Mouse (Mus musculus) retina, postnatal 1 day (tissue): ENCODE data around the gene Nek2.

ENCODE experiments used
- DNase-seq: peaks from one replicate; pipeline ENCODE4 v3.0.0-alpha.2; 2012

Nek2 gene

GRCm38 (mm10) chr1:191814935-191815334, 6.3 kb upstream of the Nek2 start:
- DNase-seq = no peak

GRCm38 (mm10) chr1:191816596-191816995, 4.6 kb upstream of the Nek2 start:
- no peak for DNase-seq

- DNase-seq = peak; percentile 90
These were observed 3.7 kb upstream of the Nek2 start for GRCm38 (mm10) chr1:191817418-191818144.

GRCm38 (mm10) chr1:191818145-191818631, 3.1 kb upstream of the Nek2 start:
- DNase-seq = no peak

GRCm38 (mm10) chr1:191819026-191819425, 2.2 kb upstream of the Nek2 start:
- DNase-seq = no peak

GRCm38 (mm10) chr1:191820951-191821325, 306 bp upstream of the Nek2 start:
- no peak for DNase-seq

- DNase-seq = no peak
These were observed 7.9 kb downstream of the Nek2 start for GRCm38 (mm10) chr1:191829124-191829523.

GRCm38 (mm10) chr1:191833396-191833795, 12.2 kb downstream of the Nek2 start:
- DNase-seq = no peak

GRCm38 (mm10) chr1:191834825-191835224, 13.6 kb downstream of the Nek2 start:
- DNase-seq = peak; percentile 77

GRCm38 (mm10) chr1:191836318-191836985, 15.2 kb downstream of the Nek2 start:
- DNase-seq = no peak

GRCm38 (mm10) chr1:191837691-191838090, 16.4 kb downstream of the Nek2 start:
- no peak for DNase-seq

GRCm38 (mm10) chr1:191838994-191839741, 17.9 kb downstream of the Nek2 start:
- DNase-seq = no peak

GRCm38 (mm10) chr1:191840774-191841565, 19.7 kb downstream of the Nek2 start:
- no peak for DNase-seq

- DNase-seq = no peak
These were observed 21.0 kb downstream of the Nek2 start for GRCm38 (mm10) chr1:191842247-191842646.

- no peak for DNase-seq
These were observed 25.4 kb downstream of the Nek2 start for GRCm38 (mm10) chr1:191846667-191847066.

- DNase-seq = no peak
These were observed 28.3 kb downstream of the Nek2 start for GRCm38 (mm10) chr1:191849501-191849900.

GRCm38 (mm10) chr1:191853442-191853841, 32.2 kb downstream of the Nek2 start:
- DNase-seq = no peak

- DNase-seq = no peak
These were observed 33.5 kb downstream of the Nek2 start for GRCm38 (mm10) chr1:191854716-191855115.

GRCm38 (mm10) chr1:191855136-191855878, 34.1 kb downstream of the Nek2 start:
- no peak for DNase-seq

GRCm38 (mm10) chr1:191856886-191857651, 35.8 kb downstream of the Nek2 start:
- no peak for DNase-seq

GRCm38 (mm10) chr1:191858136-191858535, 36.9 kb downstream of the Nek2 start:
- no peak for DNase-seq
